Mouse (Mus musculus) lung, postnatal 14 days (tissue): Measurements from ENCODE around the gene Cyp2d10.
"Not testable (repeated sequence)": the region's sequence is repeated elsewhere in the genome, so short reads cannot be mapped to it uniquely, and the experiment has no call there.

Experiments
- DNase-seq: peaks from one replicate; pipeline ENCODE4 v3.0.0; 2021

The Cyp2d10 gene

DNA sequence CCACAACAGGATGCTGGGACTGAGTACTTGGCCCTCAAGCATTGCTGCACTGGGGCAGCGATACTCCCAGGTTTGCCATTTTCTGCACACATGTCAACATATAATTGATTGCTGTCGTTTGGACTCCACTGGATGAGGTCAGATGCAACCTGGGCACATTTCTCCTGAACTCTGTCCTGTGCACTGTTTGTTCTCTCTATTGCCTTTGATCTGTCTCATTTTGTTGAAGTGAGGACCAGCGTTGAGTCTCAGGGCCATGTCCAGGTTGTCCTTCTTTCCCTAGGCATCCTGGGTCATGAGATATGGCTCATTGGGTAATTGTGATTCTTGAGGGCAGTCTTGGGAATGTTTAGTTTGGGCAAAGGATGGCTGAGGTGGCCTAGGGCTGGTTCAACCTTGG lies 11.0 kb downstream of the Cyp2d10 start:
- not testable (repeated sequence) for DNase-seq

GRCm38 (mm10) chr15:82393922-82394321 lies 13.1 kb downstream of the Cyp2d10 start, which contains the start of gene Cyp2d11:
Gene Cyp2d11, minus strand, starts transcription at chr15:82394022.
- not testable (repeated sequence) for DNase-seq

GRCm38 (mm10) chr15:82389916-82390315 lies 17.1 kb downstream of the Cyp2d10 start:
- not testable (repeated sequence) for DNase-seq

GRCm38 (mm10) chr15:82385729-82386128 lies 21.3 kb downstream of the Cyp2d10 start:
- DNase-seq = no peak

DNA sequence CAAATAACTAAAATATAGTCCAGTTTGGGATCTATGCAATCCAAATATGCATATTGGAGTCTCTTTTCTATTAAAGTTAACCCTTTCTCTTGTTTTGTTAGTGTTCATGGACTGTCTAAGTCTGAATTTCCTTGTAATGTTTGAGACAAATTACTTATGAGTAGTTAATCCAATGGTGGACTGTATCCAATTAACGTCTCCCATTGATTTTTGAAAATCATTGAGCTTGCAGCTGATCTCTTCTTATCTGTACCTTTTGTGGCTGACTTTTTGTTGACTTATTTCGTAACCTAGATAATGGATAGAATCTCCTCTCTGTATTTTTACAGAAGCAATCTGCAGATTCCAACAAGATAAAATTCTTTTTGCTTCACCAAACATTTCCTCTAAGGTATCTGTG lies 24.6 kb downstream of the Cyp2d10 start:
- DNase-seq = no peak

- no peak for DNase-seq
These were observed 26.3 kb downstream of the Cyp2d10 start for GRCm38 (mm10) chr15:82380714-82381062.

GRCm38 (mm10) chr15:82379871-82380713 lies 26.9 kb downstream of the Cyp2d10 start, which contains the start of gene Cyp2d22:
Gene Cyp2d22, minus strand, starts transcription at chr15:82380260.
- peak; percentile 64 for DNase-seq

- DNase-seq = no peak
These were observed 27.5 kb downstream of the Cyp2d10 start for GRCm38 (mm10) chr15:82379511-82379870.

DNA sequence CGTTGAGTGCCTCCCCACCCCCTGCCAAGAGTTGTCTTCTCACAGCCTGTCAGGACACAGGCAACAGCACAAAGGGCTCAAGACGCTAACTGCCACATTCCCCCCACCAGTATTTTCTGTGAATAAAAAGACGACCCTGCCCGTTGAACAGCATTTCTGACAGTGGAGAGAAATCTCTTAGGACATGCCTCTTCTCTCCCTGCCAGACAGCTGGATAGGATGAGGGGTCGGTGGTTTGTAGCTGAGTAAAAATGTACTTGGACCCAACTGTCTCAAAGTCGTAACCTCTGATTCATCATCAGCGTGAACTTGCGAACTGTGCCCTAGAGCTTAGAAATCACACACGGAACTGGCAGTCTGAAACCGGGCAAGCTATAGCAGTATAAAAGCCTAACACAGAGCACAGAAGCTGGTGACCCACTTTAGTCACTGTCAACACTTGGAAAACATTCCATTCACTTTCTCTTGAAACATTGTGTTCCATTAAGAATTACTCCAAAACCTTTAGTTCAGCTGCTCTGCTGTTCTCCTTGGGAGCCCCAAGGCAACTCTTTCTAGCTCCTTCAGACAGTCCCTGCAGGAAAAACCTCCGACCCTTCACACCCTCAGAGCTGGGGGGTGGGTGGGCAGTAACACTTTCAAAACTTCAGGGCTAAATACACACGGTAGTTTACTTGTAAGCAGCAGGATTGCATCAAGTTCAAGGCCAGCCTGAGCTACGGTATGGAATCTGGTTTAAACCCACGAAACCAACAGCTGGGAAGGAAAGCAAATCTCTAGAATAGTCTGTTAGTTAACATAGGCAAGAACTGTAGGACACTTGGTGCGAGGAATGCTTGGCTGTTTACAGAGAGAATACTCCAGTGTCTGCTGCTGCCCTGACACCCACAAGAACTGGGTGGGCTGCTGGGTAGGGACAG lies 28.5 kb downstream of the Cyp2d10 start:
- DNase-seq = peak; percentile 24

- DNase-seq = no peak
These were observed 29.3 kb downstream of the Cyp2d10 start for GRCm38 (mm10) chr15:82377701-82378100.

DNA sequence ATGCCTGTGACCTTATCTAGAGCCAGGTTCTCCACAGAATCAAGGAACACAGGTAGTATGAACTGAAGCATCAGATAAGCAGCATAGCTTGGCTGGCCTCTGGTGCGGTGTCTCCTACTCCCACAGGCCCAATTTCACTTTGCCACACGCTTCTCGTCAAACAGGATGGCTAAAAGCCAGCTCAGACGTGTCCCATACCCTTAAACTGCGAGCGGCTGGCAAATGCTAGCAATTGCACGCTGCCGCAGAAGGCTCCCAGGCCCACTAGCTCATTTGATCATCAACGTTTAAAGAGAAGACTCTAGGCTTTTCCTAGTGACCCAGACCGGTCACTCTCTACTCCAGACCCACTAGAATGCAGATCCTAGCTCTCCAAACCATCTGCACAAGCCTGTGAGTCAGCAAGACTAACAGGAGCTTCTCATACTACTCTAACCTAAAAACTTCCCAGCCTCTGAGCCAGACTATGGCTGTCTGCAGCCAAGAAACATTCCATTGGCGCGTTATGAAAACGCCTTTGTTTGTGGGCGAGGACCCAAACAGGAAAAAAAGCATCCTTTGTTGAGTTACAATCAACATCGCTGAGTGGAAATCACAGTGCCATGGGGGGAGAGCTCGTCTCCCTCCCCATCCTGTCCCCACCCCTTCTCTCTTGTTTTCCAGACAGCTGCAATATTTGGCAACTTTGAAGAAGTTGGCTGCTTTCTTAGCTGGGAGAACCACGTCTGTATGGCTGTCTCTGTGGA lies 30.4 kb downstream of the Cyp2d10 start:
- peak; percentile 74 for DNase-seq

GRCm38 (mm10) chr15:82375855-82376254 lies 31.1 kb downstream of the Cyp2d10 start:
- no peak for DNase-seq

- no peak for DNase-seq
These were observed 32.6 kb downstream of the Cyp2d10 start for GRCm38 (mm10) chr15:82374437-82374836.

DNA sequence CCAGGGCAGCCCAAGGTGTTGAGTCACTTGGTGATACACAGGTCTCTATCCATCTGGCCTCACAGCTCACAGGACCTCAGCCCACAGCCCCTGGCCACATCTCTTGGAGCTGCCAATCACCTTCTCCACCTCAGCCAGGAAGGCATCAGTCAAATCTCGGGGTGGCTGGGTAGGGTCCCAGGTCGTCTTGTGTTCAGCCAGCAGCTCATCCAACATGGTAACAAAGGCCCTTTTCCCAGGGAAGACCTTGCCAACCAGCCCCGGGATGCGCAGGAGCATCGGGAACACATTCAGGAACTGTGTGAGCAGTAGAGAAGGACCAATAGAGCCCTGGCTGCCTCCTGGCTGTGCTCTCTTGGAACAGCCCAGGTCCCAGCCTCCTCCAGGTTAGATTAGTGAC lies 34.0 kb downstream of the Cyp2d10 start:
- DNase-seq = no peak

DNA sequence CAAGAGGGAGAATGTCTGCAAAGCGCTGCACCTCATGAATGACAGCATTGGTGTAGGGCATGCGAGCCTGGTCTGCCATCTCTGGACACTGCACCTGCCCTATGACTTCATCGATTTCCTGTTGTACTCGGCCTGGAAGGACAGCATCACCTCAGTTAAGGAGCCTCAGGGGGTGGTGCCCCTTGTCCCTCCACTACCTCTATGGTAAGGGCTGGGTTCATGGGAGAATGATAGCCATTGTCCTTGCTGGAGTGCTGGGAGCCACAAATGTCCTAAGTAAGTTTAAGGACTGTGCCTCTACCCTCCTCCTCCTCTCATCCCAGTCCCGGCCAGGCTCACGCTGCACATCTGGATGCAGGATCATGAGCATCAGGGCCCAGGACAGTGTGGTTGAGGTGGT lies 34.5 kb downstream of the Cyp2d10 start:
- DNase-seq = no peak

GRCm38 (mm10) chr15:82368851-82369250 lies 38.1 kb downstream of the Cyp2d10 start:
- DNase-seq = no peak

DNA sequence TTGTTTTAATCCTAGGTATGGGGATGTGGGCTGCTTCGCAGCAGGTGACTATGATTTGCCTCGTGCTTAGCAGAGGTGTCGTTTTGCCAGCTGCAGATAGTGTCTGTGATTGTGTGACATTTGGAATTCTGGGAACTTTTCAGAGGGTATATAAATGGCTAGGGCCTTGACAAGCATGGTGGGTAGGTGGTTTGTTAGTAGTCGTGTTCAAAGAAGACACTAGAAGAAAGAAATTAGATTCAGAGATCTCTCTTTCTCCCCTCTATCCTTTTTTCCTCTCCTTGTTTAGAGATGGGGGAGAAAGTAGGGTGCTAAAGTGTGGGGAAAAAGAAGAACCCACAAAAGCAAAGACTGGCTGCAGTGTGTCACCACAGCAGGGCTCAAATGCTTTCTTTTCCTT lies 38.8 kb downstream of the Cyp2d10 start:
- DNase-seq = no peak

DNA sequence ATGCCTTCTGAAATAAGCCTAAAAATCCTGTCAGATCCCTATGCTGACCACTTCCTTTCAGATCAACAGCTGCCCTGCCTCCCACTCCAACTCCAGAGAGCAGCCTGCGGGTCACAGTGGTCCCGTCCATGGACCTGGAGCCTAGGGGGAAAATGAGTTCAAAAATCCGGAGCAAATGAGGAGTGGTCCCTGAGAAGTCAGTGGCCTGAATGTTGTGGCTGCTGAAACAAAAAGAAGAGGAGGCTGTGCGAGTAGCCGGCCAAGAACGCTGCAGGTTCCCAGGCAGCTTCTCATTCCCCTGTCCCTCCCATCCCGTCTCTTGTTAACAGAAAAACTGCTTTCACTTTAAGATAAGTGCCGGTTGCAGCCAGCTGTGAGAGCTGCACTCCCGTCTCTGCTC lies 42.4 kb downstream of the Cyp2d10 start:
- DNase-seq = not testable (repeated sequence)

DNA sequence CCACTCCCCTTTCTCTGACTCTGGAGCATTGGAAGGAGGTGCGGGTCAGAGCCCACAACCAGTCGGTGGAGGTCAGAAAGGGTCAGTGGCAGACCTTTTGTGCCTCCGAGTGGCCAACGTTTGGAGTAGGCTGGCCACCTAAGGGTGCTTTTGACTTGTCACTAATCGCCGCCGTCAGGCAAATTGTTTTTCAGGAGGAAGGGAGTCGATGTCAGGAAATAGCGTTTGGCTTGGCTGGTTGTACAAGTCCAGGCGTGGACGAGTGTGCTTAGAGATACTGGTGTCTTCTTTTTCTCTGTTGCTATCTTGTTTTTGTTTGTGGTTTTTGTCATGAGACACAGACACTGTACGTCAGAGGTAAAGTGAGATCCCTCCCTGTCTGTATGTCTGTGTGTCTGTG lies 43.2 kb downstream of the Cyp2d10 start:
- DNase-seq = not testable (repeated sequence)

GRCm38 (mm10) chr15:82362234-82362633 lies 44.8 kb downstream of the Cyp2d10 start:
- DNase-seq = no peak

DNA sequence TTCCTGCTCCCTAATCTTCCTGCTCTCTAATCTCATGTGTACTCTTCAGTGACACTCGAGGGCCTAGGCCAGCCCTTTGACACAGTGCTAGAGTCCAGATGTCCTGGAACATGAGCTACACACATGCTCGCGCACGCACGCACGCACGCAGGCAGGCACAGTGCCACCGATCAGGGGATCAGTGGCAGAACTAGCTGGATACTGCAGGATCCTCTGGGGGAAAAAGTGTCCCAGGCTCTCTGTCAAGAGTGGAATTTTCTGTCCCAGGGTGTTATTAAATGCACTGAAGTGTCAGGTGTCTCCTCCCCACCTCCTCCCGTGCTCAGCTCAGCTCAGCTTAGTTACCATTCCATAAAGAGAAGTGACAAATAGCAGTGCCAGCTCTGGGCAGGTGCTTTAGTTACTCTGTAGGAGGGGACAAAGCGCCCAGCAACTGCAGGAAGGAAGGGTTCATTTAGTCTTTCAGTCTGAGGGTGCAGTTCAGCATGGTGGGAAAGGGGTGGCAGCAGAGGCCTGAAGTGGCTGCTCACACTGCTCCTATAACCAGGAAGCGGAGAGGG lies 45.5 kb downstream of the Cyp2d10 start:
- DNase-seq = no peak

GRCm38 (mm10) chr15:82358431-82359260 lies 48.3 kb downstream of the Cyp2d10 start:
- no peak for DNase-seq
